Mouse (Mus musculus): ENCODE data around the gene Rpl15. TPM values are rescaled to one million over a fixed set of nuclear protein-coding genes. Genes with fewer than 3 reads are reported as not detected.

Gene Rpl15
- polyA plus RNA-seq, 1 experiment = 242 TPM

- no peak overlapping the region for H3K4me3 ChIP-seq (ENCODE audit: extremely low read depth, insufficient read depth, insufficient read length)
- no peaks in the 10 kb centered on the region for H3K36me3 ChIP-seq (ENCODE audit: control insufficient read depth, insufficient read depth, low read length)
- no peak for TF ChIP-seq CTCF (IDR thresholded peaks at IDR 0.05; ENCODE audit: extremely low read depth, insufficient read depth, insufficient read length, insufficient replicate concordance)
- no peak for TF ChIP-seq POLR2A (IDR thresholded peaks at IDR 0.05; ENCODE audit: low read depth, low read length)
- H3K27me3 ChIP-seq (ENCODE audit: control insufficient read depth, insufficient read depth, low read length) = no peaks in the 10 kb centered on the region
- no peak for DNase-seq (ENCODE audit: low read depth in 1 of 2, low spot score in 2 of 2)
- 94% methylated on average over 6 of the region's 6 CpGs for WGBS
- no peaks in the 10 kb centered on the region for H3K4me1 ChIP-seq (ENCODE audit: control insufficient read depth, insufficient read depth, insufficient read length)
- no peak overlapping the region for H3K27ac ChIP-seq (ENCODE audit: insufficient read depth, low read length)
Observed at GRCm38 (mm10) chr14:18221977-18222376, 49.2 kb downstream of the Rpl15 start.

Other genes with a start within 250 kb of the Rpl15 start
- 4.8 and 9.3 TPM in 2 replicates for gene Nr1d2, start 32.3 kb downstream of the Rpl15 start, polyA plus RNA-seq (2012; rRNA removed)
- 1.2 and 1.3 TPM in 2 replicates for gene Nkiras1, start 255 bp downstream of the Rpl15 start, polyA plus RNA-seq (2012; rRNA removed)
- gene Ube2e1, start 60.5 kb upstream of the Rpl15 start, polyA plus RNA-seq (2012; rRNA removed) = 11.8 and 12.7 TPM in 2 replicates

Data from spleen, adult 2 months (tissue).